Mouse (Mus musculus) G1E (cell line): ENCODE results near the gene Xpo5. TPM values are rescaled to one million over a fixed set of nuclear protein-coding genes. Genes with fewer than 3 reads are reported as not detected.

Source experiments
- ATAC-seq: 2 replicates; pipeline ENCODE4 v1.8.0; 2016; ENCODE audit warnings: mild to moderate bottlenecking; ENCODE audit not compliant: insufficient number of reproducible peaks, poor library complexity, low FRiP score, severe bottlenecking; ENCODE audit errors: extremely low read depth
- DNase-seq: peaks from one replicate; pipeline ENCODE4 v3.0.0; 2012; ENCODE audit warnings: low spot score
- H3K27me3 ChIP-seq: 2 replicates; pipeline ENCODE4 v1.6.1; 2012; ENCODE audit warnings: mild to moderate bottlenecking, low read length, inconsistent platforms; ENCODE audit not compliant: insufficient read depth
- H3K36me3 ChIP-seq: replicated peaks from 2 replicates; pipeline ENCODE3; 2012; ENCODE audit warnings: mild to moderate bottlenecking, inconsistent platforms
- H3K4me1 ChIP-seq: 2 replicates; pipeline ENCODE4 v1.6.1; 2012; ENCODE audit warnings: low read depth, low read length, inconsistent platforms, mixed read lengths; ENCODE audit not compliant: insufficient read depth
- H3K4me3 ChIP-seq: 2 replicates; pipeline ENCODE4 v1.5.1; 2012; ENCODE audit warnings: low read depth, mild to moderate bottlenecking, inconsistent platforms, low read length, moderate library complexity, mixed read lengths
- H3K9me3 ChIP-seq: replicated peaks from 2 replicates; pipeline ENCODE4 v1.6.1; 2012; ENCODE audit warnings: inconsistent platforms
- CTCF ChIP-seq: IDR thresholded peaks from 2 replicates; pipeline ENCODE4 v1.5.1; 2012; ENCODE audit warnings: low read depth, low read length, inconsistent platforms, mixed read lengths
- GATA1 ChIP-seq: IDR thresholded peaks from 2 replicates; pipeline ENCODE4 v1.6.1; 2012; ENCODE audit warnings: borderline replicate concordance, low read length, inconsistent platforms, mixed read lengths
- GATA2 ChIP-seq: IDR thresholded peaks from 2 replicates; pipeline ENCODE4 v1.6.1; 2012; ENCODE audit warnings: low read depth, low read length, inconsistent platforms, borderline replicate concordance
- POLR2AphosphoS5 ChIP-seq: IDR thresholded peaks from 2 replicates; pipeline ENCODE4 v1.6.1; 2012; ENCODE audit warnings: low read depth, low read length, inconsistent platforms; ENCODE audit not compliant: insufficient replicate concordance
- TAL1 ChIP-seq: conservative IDR thresholded peaks from 2 replicates; pipeline ENCODE4 v1.6.1; 2012; ENCODE audit warnings: low read depth, low read length, inconsistent platforms, mixed read lengths
- polyA plus RNA-seq: library from polyadenylated mRNA; stranded (reverse); fragments of >175 nt; gene quantifications from 2 replicates; pipeline ENCODE4 v1.2.3, GENCODE M21; 2012
- total RNA-seq, 2 experiments: library from RNA; stranded (forward) in 1 of 2; stranded (reverse) in 1 of 2; fragments of 200-1000 nt in 1 of 2; fragments of >200 nt in 1 of 2; fragmentation: Nextera tagmentation in 1 of 2; gene quantifications; 2 replicates each; pipeline ENCODE4 v1.2.3; 2014 to 2017

The Xpo5 gene
- total and polyA plus RNA-seq, 3 experiments = 24.8 to 65.6 (median 55.3) TPM

- no peak overlapping the region for H3K4me3 ChIP-seq
- H3K9me3 ChIP-seq = no peaks in the 10 kb centered on the region
- ATAC-seq (no peak), DNase-seq (no peak)
- H3K27me3 ChIP-seq = peaks cover 2% of the 10 kb centered on the region; the same call in 1 of the 2 replicates
- no peak for TF ChIP-seq POLR2AphosphoS5
- TF ChIP-seq GATA1 = no peak
- TF ChIP-seq GATA2 = no peak
- TF ChIP-seq CTCF = no peak
- no peak for TF ChIP-seq TAL1
- peaks cover 25% of the 10 kb centered on the region for H3K4me1 ChIP-seq
- peaks cover 94% of the 10 kb centered on the region for H3K36me3 ChIP-seq
Measured at GRCm38 (mm10) chr17:46259675-46260074, 57.1 kb downstream of the Xpo5 start.

GRCm38 (mm10) chr17:46262201-46262694, 59.7 kb downstream of the Xpo5 start:
- Histone ChIP-seq H3K4me1 (peaks cover 28% of the 10 kb centered on the region), H3K36me3 (peaks cover 100% of the 10 kb centered on the region), H3K9me3 (no peaks in the 10 kb centered on the region)

GRCm38 (mm10) chr17:46265502-46265901, 62.9 kb downstream of the Xpo5 start:
- no peaks in the 10 kb centered on the region for H3K27me3 ChIP-seq
- TF ChIP-seq POLR2AphosphoS5 (no peak), GATA2 (no peak), TAL1 (no peak), CTCF (no peak), GATA1 (no peak)
- peaks cover 99% of the 10 kb centered on the region for H3K36me3 ChIP-seq
- no peak for ATAC-seq
- DNase-seq = no peak
- H3K4me1 ChIP-seq = peaks cover 28% of the 10 kb centered on the region
- no peak overlapping the region for H3K4me3 ChIP-seq
- no peaks in the 10 kb centered on the region for H3K9me3 ChIP-seq

More at GRCm38 (mm10) chr17:46262201-46262694, 59.7 kb downstream of the Xpo5 start:
- TF ChIP-seq POLR2AphosphoS5 (no peak), GATA2 (no peak), CTCF (no peak), GATA1 (no peak), TAL1 (no peak)
- no peaks in the 10 kb centered on the region for H3K27me3 ChIP-seq
- DNase-seq (no peak), ATAC-seq (no peak)
- H3K4me3 ChIP-seq = no peak overlapping the region

GRCm38 (mm10) chr17:46265918-46266618, 63.5 kb downstream of the Xpo5 start:
- H3K9me3 ChIP-seq = no peaks in the 10 kb centered on the region
- TF ChIP-seq POLR2AphosphoS5 = no peak
- no peak for TF ChIP-seq TAL1
- peak; percentile 73 for TF ChIP-seq CTCF
- H3K36me3 ChIP-seq = peaks cover 99% of the 10 kb centered on the region
- H3K27me3 ChIP-seq = no peaks in the 10 kb centered on the region
- ATAC-seq = peak; percentile 40
- H3K4me3 ChIP-seq = no peak overlapping the region
- H3K4me1 ChIP-seq = peaks cover 22% of the 10 kb centered on the region
- peak; percentile 63 for DNase-seq

GRCm38 (mm10) chr17:46266986-46267385, 64.4 kb downstream of the Xpo5 start:
- DNase-seq (no peak), ATAC-seq (no peak)
- peaks cover 21% of the 10 kb centered on the region for H3K4me1 ChIP-seq
- H3K9me3 ChIP-seq = no peaks in the 10 kb centered on the region
- peaks cover 99% of the 10 kb centered on the region for H3K36me3 ChIP-seq
- no peak overlapping the region for H3K4me3 ChIP-seq
- no peaks in the 10 kb centered on the region for H3K27me3 ChIP-seq
- no peak for TF ChIP-seq CTCF
- TF ChIP-seq POLR2AphosphoS5 = no peak
- TF ChIP-seq GATA2 = no peak

GRCm38 (mm10) chr17:46267511-46267910, 64.9 kb downstream of the Xpo5 start:
- TF ChIP-seq GATA2 (no peak), GATA1 (no peak), CTCF (no peak), POLR2AphosphoS5 (no peak), TAL1 (no peak)
- Histone ChIP-seq H3K36me3 (peaks cover 99% of the 10 kb centered on the region), H3K4me3 (no peak overlapping the region), H3K4me1 (peaks cover 21% of the 10 kb centered on the region), H3K27me3 (no peaks in the 10 kb centered on the region), H3K9me3 (no peaks in the 10 kb centered on the region)
- ATAC-seq (no peak), DNase-seq (no peak)
